Mouse (Mus musculus): ENCODE results near the gene Cacna1e. TPM values are rescaled to one million over a fixed set of nuclear protein-coding genes. Genes with fewer than 3 reads are reported as not detected.

Cacna1e gene
- polyA plus RNA-seq, 1 experiment from 2014 or later = 0.05 TPM

DNA sequence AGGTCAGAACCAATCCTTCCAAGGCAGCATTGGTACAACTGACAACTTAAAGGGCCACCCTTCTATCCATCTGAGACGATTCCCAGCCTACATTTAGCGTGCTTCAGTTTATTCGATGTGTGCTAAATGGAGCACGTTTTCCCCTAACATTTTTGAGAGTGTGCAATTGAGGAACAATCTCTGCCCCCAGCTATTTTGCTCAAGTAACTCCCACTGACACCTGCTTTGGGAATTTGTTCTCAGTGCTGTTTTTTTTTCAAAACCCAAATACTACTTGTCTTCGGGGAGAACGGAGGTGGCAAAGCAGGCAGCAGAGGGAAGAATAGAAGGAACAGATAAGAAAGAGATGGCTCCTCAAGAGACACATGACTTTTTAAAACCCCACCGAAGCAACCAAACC lies 456.0 kb downstream of the Cacna1e start:
- no peak for TF ChIP-seq CTCF (IDR thresholded peaks at IDR 0.05; ENCODE audit: low read depth)
- no peak for DNase-seq (ENCODE audit: low spot score)
- Histone ChIP-seq H3K27me3 (ENCODE audit: insufficient read depth, low read length) (no peaks in the 10 kb centered on the region), H3K9ac (ENCODE audit: low read depth, low read length) (no peak overlapping the region), H3K27ac (no peak overlapping the region), H3K4me2 (ENCODE audit: low read length) (no peak overlapping the region), H3K36me3 (ENCODE audit: insufficient read depth, low read length) (no peaks in the 10 kb centered on the region), H3K4me1 (replicated peaks; ENCODE audit: insufficient read depth, low read length) (no peaks in the 10 kb centered on the region), H3K9me3 (replicated peaks; ENCODE audit: low read length) (no peaks in the 10 kb centered on the region), H3K4me3 (replicated peaks; ENCODE audit: low read depth, low read length) (no peak overlapping the region)
- ATAC-seq (replicated peaks; ENCODE audit: low FRiP score, low read depth) = no peak
- WGBS = 86% methylated on average over 7 of the region's 7 CpGs

DNA sequence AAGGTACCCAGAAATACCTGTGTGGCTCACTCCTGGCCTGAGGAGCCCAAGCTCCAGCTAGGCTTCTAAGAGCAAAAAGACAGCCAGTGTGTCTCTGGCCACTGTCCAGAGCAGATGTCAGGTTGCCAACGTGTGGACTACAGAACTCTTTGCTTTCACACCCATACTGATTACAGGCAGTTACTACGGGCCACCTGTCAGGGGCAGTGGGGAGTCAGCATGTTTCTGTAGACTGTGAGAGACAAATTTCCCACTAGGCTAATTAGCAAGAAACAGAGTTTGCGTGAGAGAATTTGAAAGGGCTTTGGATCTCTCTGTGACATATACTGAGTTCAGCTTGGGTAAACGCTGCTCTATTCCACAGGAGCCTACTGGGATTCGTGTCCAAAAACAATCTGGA lies 466.0 kb downstream of the Cacna1e start:
- H3K9ac ChIP-seq (ENCODE audit: low read depth, low read length) = no peak overlapping the region
- no peak overlapping the region for H3K4me3 ChIP-seq (replicated peaks; ENCODE audit: low read depth, low read length)
- no peaks in the 10 kb centered on the region for H3K36me3 ChIP-seq (ENCODE audit: insufficient read depth, low read length)
- no peak overlapping the region for H3K4me2 ChIP-seq (ENCODE audit: low read length)
- no peaks in the 10 kb centered on the region for H3K9me3 ChIP-seq (replicated peaks; ENCODE audit: low read length)
- 56% methylated on average over 5 of the region's 5 CpGs for WGBS
- ATAC-seq (replicated peaks; ENCODE audit: low FRiP score, low read depth) (no peak), DNase-seq (ENCODE audit: low spot score) (no peak)
- H3K4me1 ChIP-seq (replicated peaks; ENCODE audit: insufficient read depth, low read length) = peaks cover 9% of the 10 kb centered on the region
- no peak for TF ChIP-seq CTCF (IDR thresholded peaks at IDR 0.05; ENCODE audit: low read depth)
- H3K27me3 ChIP-seq (ENCODE audit: insufficient read depth, low read length) = no peaks in the 10 kb centered on the region
- H3K27ac ChIP-seq = no peak overlapping the region

DNA sequence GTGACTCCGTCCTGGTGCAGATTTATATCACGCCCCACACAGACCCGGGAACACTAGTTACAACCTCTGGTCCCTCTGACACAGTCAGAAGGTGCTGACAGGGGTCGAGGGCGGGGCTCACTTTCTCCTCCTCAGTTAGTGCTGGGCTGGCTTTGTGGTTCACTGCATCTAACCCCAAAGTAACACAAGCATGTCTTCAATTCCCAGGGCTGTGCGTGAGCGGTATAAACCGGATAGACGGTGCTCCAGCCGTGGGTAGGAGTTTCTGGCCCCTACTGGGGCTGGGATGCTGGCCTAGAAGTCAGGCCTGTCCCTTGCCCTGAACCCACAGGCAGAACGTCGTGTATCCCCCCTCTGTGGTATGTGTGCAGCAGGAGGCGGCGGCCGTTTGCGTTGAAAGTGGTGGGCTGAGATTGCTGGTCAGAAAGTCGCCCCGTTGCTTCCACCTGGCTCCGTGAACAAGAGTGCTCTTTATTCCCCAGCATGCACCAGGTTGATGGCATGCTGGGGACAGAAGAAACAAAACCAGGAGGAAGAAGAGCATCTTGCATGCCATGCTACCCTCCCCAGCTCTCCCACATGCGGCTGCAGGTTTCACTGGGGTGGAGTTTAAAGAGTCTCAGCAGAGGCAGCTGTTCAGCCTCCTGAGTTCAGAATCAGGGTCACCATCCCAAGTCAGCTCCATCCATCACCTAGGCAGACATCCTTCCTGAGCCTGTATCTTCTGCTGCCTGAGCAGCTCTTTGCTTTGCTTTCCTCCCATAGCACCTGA lies 467.7 kb downstream of the Cacna1e start:
- DNase-seq (ENCODE audit: low spot score) (peak; percentile 33), ATAC-seq (replicated peaks; ENCODE audit: low FRiP score, low read depth) (peak; percentile 91)
- H3K9ac ChIP-seq (ENCODE audit: low read depth, low read length) = no peak overlapping the region
- H3K4me3 ChIP-seq (replicated peaks; ENCODE audit: low read depth, low read length) = no peak overlapping the region
- no peaks in the 10 kb centered on the region for H3K27me3 ChIP-seq (ENCODE audit: insufficient read depth, low read length)
- H3K27ac ChIP-seq = no peak overlapping the region
- no peak overlapping the region for H3K4me2 ChIP-seq (ENCODE audit: low read length)
- H3K36me3 ChIP-seq (ENCODE audit: insufficient read depth, low read length) = no peaks in the 10 kb centered on the region
- H3K9me3 ChIP-seq (replicated peaks; ENCODE audit: low read length) = no peaks in the 10 kb centered on the region
- no peak for TF ChIP-seq CTCF (IDR thresholded peaks at IDR 0.05; ENCODE audit: low read depth)
- 30% methylated on average over 20 of the region's 20 CpGs for WGBS
- H3K4me1 ChIP-seq (replicated peaks; ENCODE audit: insufficient read depth, low read length) = peaks cover 9% of the 10 kb centered on the region

- 0 out of 2 replicates have a peak, but pooled peaks have one; percentile 23 for ATAC-seq (replicated peaks; ENCODE audit: low FRiP score, low read depth)
- Histone ChIP-seq H3K36me3 (ENCODE audit: insufficient read depth, low read length) (no peaks in the 10 kb centered on the region), H3K9me3 (replicated peaks; ENCODE audit: low read length) (no peaks in the 10 kb centered on the region), H3K27ac (no peak overlapping the region), H3K27me3 (ENCODE audit: insufficient read depth, low read length) (no peaks in the 10 kb centered on the region), H3K4me2 (ENCODE audit: low read length) (no peak overlapping the region), H3K9ac (ENCODE audit: low read depth, low read length) (no peak overlapping the region), H3K4me1 (replicated peaks; ENCODE audit: insufficient read depth, low read length) (peaks cover 9% of the 10 kb centered on the region), H3K4me3 (replicated peaks; ENCODE audit: low read depth, low read length) (no peak overlapping the region)
- TF ChIP-seq CTCF (IDR thresholded peaks at IDR 0.05; ENCODE audit: low read depth) = no peak
- DNase-seq (ENCODE audit: low spot score) = peak; percentile 9
- WGBS = 70% methylated on average over 10 of the region's 10 CpGs
These were observed 468.5 kb downstream of the Cacna1e start for GRCm38 (mm10) chr1:154415826-154416225.

DNA sequence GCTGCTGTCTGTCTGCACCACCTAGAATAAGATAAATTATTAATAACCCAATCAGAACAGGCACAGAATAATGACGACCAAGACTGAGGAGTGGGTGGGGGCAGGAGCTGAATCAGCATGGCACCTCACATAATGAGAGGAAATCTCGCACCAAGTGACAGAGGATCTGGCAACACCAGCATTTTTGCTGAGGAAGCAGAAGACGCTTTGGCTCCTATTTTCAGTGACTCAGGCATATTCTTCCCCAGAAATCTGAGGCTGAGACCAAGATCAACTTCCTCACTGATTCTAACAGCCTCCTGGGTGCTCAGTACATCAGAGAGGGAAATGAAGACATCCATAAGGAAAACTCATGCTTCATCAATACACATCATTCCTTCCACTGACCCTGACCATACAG lies 471.2 kb downstream of the Cacna1e start:
- no peak for TF ChIP-seq CTCF (IDR thresholded peaks at IDR 0.05; ENCODE audit: low read depth)
- H3K27me3 ChIP-seq (ENCODE audit: insufficient read depth, low read length) = no peaks in the 10 kb centered on the region
- H3K27ac ChIP-seq = no peak overlapping the region
- H3K9ac ChIP-seq (ENCODE audit: low read depth, low read length) = no peak overlapping the region
- no peaks in the 10 kb centered on the region for H3K36me3 ChIP-seq (ENCODE audit: insufficient read depth, low read length)
- DNase-seq (ENCODE audit: low spot score) = no peak
- H3K4me3 ChIP-seq (replicated peaks; ENCODE audit: low read depth, low read length) = no peak overlapping the region
- H3K9me3 ChIP-seq (replicated peaks; ENCODE audit: low read length) = no peaks in the 10 kb centered on the region
- peaks cover 9% of the 10 kb centered on the region for H3K4me1 ChIP-seq (replicated peaks; ENCODE audit: insufficient read depth, low read length)
- ATAC-seq (replicated peaks; ENCODE audit: low FRiP score, low read depth) = no peak
- 64% methylated on average over 3 of the region's 3 CpGs for WGBS
- no peak overlapping the region for H3K4me2 ChIP-seq (ENCODE audit: low read length)

- Histone ChIP-seq H3K9me3 (replicated peaks; ENCODE audit: low read length) (no peaks in the 10 kb centered on the region), H3K27me3 (ENCODE audit: insufficient read depth, low read length) (no peaks in the 10 kb centered on the region), H3K4me1 (replicated peaks; ENCODE audit: insufficient read depth, low read length) (no peaks in the 10 kb centered on the region), H3K36me3 (ENCODE audit: insufficient read depth, low read length) (no peaks in the 10 kb centered on the region), H3K4me2 (ENCODE audit: low read length) (no peak overlapping the region), H3K4me3 (replicated peaks; ENCODE audit: low read depth, low read length) (no peak overlapping the region), H3K9ac (ENCODE audit: low read depth, low read length) (no peak overlapping the region), H3K27ac (no peak overlapping the region)
- WGBS = 80% methylated on average over 2 of the region's 2 CpGs
- ATAC-seq (replicated peaks; ENCODE audit: low FRiP score, low read depth) (no peak), DNase-seq (ENCODE audit: low spot score) (no peak)
- no peak for TF ChIP-seq CTCF (IDR thresholded peaks at IDR 0.05; ENCODE audit: low read depth)
These were observed 475.2 kb downstream of the Cacna1e start for GRCm38 (mm10) chr1:154409051-154409450.

All from kidney, postnatal 0 days (tissue).